Mouse (Mus musculus) embryonic facial prominence, embryonic 14.5 days (tissue): ENCODE data around the gene Tex48. TPM values are rescaled to one million over a fixed set of nuclear protein-coding genes. Genes with fewer than 3 reads are reported as not detected.

Source experiments
- polyA plus RNA-seq: library from polyadenylated mRNA; unstranded; fragments of >200 nt; fragmentation: Nextera tagmentation; extraction: Ambion mirVana; gene quantifications from 2 replicates; pipeline ENCODE4 v1.2.1, GENCODE M21; 2014

Gene Tex48
- polyA plus RNA-seq, 1 experiment from 2014 or later, result not detected

Other genes starting within 250 kb of the Tex48 start
- 5.2 and 5.9 TPM in 2 replicates for gene Akna, start 219.1 kb downstream of the Tex48 start, polyA plus RNA-seq
- gene Whrn, start 126.4 kb downstream of the Tex48 start, polyA plus RNA-seq, result 4.4 and 5.0 TPM in 2 replicates
- 271 and 275 TPM in 2 replicates for gene Atp6v1g1, start 77.7 kb downstream of the Tex48 start, polyA plus RNA-seq
- 5.3 and 7.8 TPM in 2 replicates for gene Tmem268, start 63.6 kb downstream of the Tex48 start, polyA plus RNA-seq
- gene Gm11213, start 17.2 kb downstream of the Tex48 start, polyA plus RNA-seq, result not detected in 2 replicates
- not detected in 2 replicates for gene Gm11214, start 41.0 kb upstream of the Tex48 start, polyA plus RNA-seq
- gene Tnfsf15, start 122.7 kb upstream of the Tex48 start, polyA plus RNA-seq, result 0.21 TPM in 1 of 2 replicates, not detected in the other
- 0.08 and 0.18 TPM in 2 replicates for gene Tnfsf8, start 238.9 kb upstream of the Tex48 start, polyA plus RNA-seq